Mouse (Mus musculus) lung, embryonic 15.5 days (tissue): Measurements from ENCODE around the gene Wdr20rt. TPM values are rescaled to one million over a fixed set of nuclear protein-coding genes. Genes with fewer than 3 reads are reported as not detected.
A peak's percentile ranks its signal among the peaks of the same experiment; 100 is the strongest.

Experiments
- ATAC-seq: fragments of 200-750 bp; cut with Nextera tagmentation; 2 replicates; pipeline ENCODE4 v1.8.0; 2017; ENCODE audit warnings: moderate number of reproducible peaks, borderline replicate concordance; ENCODE audit not compliant: low FRiP score, low TSS enrichment; ENCODE audit errors: extremely low read depth
- H3K27ac ChIP-seq: fragments of 300-500 bp; sonication (generic); 2 replicates; pipeline ENCODE4 v1.5.1; 2015; ENCODE audit warnings: moderate library complexity, mild to moderate bottlenecking, inconsistent platforms
- H3K27me3 ChIP-seq: fragments of 300-500 bp; sonication (generic); 2 replicates; pipeline ENCODE4 v1.6.1; 2015; ENCODE audit warnings: inconsistent platforms
- H3K36me3 ChIP-seq: fragments of 300-500 bp; sonication (generic); 2 replicates; pipeline ENCODE4 v1.6.1; 2015; ENCODE audit warnings: inconsistent platforms
- H3K4me1 ChIP-seq: fragments of 300-500 bp; sonication (generic); 2 replicates; pipeline ENCODE4 v1.6.1; 2015; ENCODE audit warnings: inconsistent platforms
- H3K4me2 ChIP-seq: fragments of 300-500 bp; sonication (generic); 2 replicates; pipeline ENCODE4 v1.6.1; 2015; ENCODE audit warnings: inconsistent platforms, mild to moderate bottlenecking, moderate library complexity
- H3K4me3 ChIP-seq: fragments of 300-500 bp; sonication (generic); 2 replicates; pipeline ENCODE4 v1.5.1; 2015; ENCODE audit warnings: mild to moderate bottlenecking, inconsistent platforms
- H3K9ac ChIP-seq: fragments of 300-500 bp; sonication (generic); 2 replicates; pipeline ENCODE4 v1.6.1; 2015; ENCODE audit warnings: inconsistent platforms
- H3K9me3 ChIP-seq: fragments of 300-500 bp; sonication (generic); 2 replicates; pipeline ENCODE4 v1.6.1; 2016; ENCODE audit warnings: inconsistent platforms
- WGBS: fragments of 180-500 bp; shearing (Covaris S2); methylation state at CpG from one replicate; pipeline ENCODE4 v1.1.7; 2015; 5-methylcytosine and 5-hydroxymethylcytosine counted together
- polyA plus RNA-seq: library from polyadenylated mRNA; unstranded; fragments of >200 nt; fragmentation: Nextera tagmentation; extraction: Ambion mirVana; gene quantifications from 2 replicates; pipeline ENCODE4 v1.2.1, GENCODE M21; 2015

Wdr20rt gene
- polyA plus RNA-seq, 1 experiment from 2014 or later, result not detected

DNA sequence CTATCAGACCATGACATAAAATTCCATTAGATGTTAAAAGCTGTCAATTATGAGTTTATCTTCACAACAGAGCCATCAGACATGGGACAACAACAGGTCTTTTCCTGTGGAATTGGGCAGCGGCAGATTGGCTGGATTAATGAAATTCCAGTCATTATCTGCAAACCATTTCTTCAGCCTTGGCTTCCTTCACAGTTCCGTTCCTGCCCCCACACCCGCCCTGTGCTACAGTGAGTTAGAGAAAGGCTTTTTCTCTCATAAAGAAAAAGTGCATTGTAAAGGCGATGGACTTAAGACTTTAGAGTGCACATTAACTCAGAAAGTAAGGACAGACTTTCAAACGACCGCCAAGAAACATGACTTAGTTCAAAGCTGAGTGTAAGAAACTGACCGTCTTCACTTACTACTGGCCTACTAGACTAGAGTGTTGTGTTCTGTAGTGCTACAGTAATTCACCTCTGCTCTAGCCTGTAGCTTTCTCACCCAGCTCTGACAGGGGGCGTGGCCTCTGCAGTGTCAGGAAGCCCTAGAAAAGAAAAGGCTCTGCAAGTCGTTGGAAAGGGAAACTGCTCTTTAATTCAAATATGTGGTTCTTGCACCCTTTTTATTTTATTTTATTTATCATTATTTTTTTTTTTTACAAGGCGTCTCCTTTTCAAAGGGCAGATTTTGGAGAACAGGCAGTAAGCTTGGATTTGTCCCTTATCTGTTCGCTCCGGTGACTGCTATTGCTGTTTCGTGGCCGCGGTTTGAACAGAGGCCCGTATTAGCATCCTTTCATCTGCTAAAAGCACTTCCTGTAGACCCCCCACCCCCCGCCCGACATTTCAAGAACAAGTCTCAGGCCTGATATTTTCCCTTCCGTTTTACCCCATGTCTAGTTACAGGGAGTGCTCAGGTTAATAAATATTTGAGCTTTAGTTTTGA, 33.2 kb downstream of the Wdr20rt start:
- ATAC-seq, result no peak
- no peak overlapping the region for H3K27ac ChIP-seq

DNA sequence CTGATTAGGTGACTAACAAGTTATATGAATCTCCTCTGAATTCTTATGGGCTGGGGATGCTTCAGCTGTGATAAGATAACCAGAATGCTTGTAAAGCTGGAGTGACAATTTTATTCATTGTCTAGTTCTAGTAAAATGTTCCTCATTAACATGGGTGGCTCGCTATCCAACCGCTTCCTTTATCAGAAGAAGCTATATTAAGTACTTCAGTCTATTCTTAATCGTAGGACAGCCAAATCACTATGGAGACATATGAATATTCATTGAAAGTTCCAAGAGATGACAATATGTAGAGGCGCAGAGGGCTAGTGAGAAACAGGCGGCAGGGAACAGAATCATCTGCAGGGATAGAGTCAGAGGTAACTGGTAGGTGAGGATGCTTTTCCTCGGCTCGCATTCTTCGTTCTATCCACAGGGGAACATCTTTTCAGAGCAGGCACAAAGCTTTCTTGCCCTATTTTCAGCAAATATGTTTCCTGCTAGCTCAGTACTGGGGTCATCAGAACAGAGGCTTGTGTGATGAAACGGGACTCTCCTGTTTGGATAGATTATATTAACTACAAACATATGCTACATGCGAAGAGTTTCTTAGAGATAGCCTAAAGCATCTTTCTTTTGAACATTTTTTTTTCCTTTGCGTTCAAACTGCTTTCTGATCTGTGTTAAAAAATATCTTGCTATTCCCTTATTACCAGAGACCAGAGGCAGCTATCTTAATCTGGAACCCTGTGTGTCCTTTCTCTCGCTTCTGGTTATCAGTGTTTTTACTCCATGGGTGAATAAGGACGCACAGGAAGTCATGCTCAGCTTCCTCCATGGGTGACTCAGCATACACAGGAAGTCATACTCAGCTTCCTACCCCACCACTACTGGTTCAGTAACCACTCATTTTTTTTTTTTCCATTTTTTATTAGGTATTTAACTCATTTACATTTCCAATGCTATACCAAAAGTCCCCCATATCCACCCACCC, 34.1 kb downstream of the Wdr20rt start:
- no peak overlapping the region for H3K27ac ChIP-seq
- H3K9ac ChIP-seq, result no peak overlapping the region
- 57% methylated on average over 13 of the region's 13 CpGs for WGBS
- H3K27me3 ChIP-seq, result no peaks in the 10 kb centered on the region
- H3K4me1 ChIP-seq, result no peaks in the 10 kb centered on the region
- no peaks in the 10 kb centered on the region for H3K36me3 ChIP-seq
- peak overlapping the region; percentile 37 for H3K4me2 ChIP-seq
- ATAC-seq, result no peak
- H3K4me3 ChIP-seq, result peak overlapping the region; percentile 16
- H3K9me3 ChIP-seq, result no peaks in the 10 kb centered on the region

More for the DNA sequence above, 33.2 kb downstream of the Wdr20rt start:
- Histone ChIP-seq H3K9ac (no peak overlapping the region), H3K9me3 (no peaks in the 10 kb centered on the region), H3K4me1 (no peaks in the 10 kb centered on the region), H3K4me2 (peak overlapping the region; percentile 37), H3K36me3 (no peaks in the 10 kb centered on the region), H3K27me3 (no peaks in the 10 kb centered on the region), H3K4me3 (peak overlapping the region; percentile 16)
- WGBS, result 27% methylated on average over 19 of the region's 19 CpGs

DNA sequence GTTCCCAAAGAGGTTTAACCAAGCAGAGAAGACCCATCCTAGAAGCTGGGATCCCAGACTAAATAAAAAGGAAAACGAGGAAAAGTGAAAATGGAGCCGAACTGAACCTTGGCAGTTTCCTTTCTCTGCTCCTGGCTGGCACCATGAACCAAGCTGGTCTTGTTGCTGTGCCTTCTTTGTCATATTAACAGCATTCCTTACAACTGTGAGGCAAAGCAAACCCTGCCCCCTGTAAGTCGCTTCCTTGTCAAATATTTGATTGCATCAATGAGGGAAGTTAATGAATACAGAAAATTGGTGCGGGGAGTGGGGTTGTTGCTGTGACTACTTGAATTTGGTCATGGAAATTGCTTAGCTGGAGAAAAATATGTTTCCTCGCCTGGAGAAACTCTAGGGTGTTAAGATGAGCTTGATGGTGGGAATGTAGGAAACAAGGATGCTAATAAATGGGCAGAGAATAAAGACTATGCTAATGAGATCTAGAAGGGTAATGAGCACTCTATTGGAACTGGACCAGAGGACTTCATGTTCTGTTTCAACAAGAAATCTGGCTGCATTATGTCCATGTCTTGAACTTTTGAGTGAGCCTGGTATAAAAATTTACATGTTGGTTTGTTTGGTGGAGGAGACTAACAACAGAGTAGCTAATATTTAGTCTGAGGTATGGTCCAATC, 43.1 kb downstream of the Wdr20rt start:
- Histone ChIP-seq H3K27me3 (no peaks in the 10 kb centered on the region), H3K4me1 (no peaks in the 10 kb centered on the region), H3K4me2 (no peak overlapping the region), H3K36me3 (no peaks in the 10 kb centered on the region), H3K9me3 (no peaks in the 10 kb centered on the region), H3K27ac (no peak overlapping the region), H3K4me3 (no peak overlapping the region), H3K9ac (no peak overlapping the region)
- no peak for ATAC-seq
- WGBS, result 70% methylated on average over 5 of the region's 5 CpGs

DNA sequence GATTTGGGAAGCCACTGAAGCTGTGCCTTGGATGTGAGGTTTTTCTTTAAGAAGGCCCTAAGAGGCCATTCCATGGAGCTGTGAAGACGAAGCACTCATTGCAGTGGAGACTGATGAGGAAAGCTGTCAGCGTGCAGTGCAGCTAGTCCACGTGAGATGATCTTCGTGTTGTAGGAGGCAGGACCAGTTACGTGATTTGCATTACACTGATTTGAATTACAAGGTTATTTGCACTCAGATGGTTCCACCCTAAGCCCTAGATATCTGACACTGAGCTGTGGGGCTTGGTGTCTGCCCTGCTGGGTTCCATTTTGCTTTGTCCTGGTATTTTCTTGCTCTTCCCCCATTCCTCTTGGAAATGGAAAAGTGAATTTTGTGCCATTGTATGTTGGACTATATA, 44.1 kb downstream of the Wdr20rt start:
- ATAC-seq, result no peak
- Histone ChIP-seq H3K9me3 (no peaks in the 10 kb centered on the region), H3K9ac (no peak overlapping the region), H3K27ac (no peak overlapping the region), H3K4me3 (no peak overlapping the region), H3K27me3 (no peaks in the 10 kb centered on the region), H3K4me1 (no peaks in the 10 kb centered on the region), H3K36me3 (no peaks in the 10 kb centered on the region), H3K4me2 (no peak overlapping the region)
- WGBS, result 83% methylated on average over 5 of the region's 5 CpGs

DNA sequence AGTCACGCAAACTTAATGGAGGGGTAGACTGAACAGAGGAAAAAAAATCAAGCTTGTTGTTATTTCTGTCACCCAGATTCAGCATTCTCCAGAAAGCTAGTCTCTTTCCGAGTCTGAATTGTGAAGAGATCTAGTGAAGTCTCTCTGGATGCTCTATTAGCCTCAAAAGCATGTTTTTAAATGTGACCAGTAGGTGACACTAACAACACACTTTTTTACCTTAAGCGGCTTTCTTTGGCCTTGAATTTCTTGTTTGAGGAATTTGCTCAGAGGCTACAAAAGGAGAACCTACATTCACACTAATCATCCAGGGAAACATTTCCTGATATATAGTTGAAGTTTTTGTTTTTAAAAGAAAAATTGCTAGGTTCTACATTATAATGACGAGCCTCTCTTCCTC, 48.5 kb downstream of the Wdr20rt start:
- H3K4me3 ChIP-seq, result no peak overlapping the region
- no peak overlapping the region for H3K27ac ChIP-seq
- H3K4me2 ChIP-seq, result no peak overlapping the region
- no peak overlapping the region for H3K9ac ChIP-seq
- H3K36me3 ChIP-seq, result no peaks in the 10 kb centered on the region
- ATAC-seq, result no peak
- no peaks in the 10 kb centered on the region for H3K27me3 ChIP-seq
- no peaks in the 10 kb centered on the region for H3K9me3 ChIP-seq
- WGBS, result 55% methylated on average over 4 of the region's 4 CpGs
- no peaks in the 10 kb centered on the region for H3K4me1 ChIP-seq

Other genes with a start within 250 kb of the Wdr20rt start
- 52.6 and 53.6 TPM in 2 replicates for gene Prpf39, start 189.2 kb upstream of the Wdr20rt start, polyA plus RNA-seq
- 339 and 373 TPM in 2 replicates for gene Fkbp3, start 151.5 kb upstream of the Wdr20rt start, polyA plus RNA-seq
- 11.3 and 13.4 TPM in 2 replicates for gene Fancm, start 149.9 kb upstream of the Wdr20rt start, polyA plus RNA-seq
- 64.9 and 72.9 TPM in 2 replicates for gene Mis18bp1, start 52.9 kb upstream of the Wdr20rt start, polyA plus RNA-seq